Mouse (Mus musculus): Measurements from ENCODE around the gene Syt14. TPM values are rescaled to one million over a fixed set of nuclear protein-coding genes. Genes with fewer than 3 reads are reported as not detected.

Gene Syt14
- total RNA-seq, 2 experiments from 2014 or later = 0.05 to 0.15 TPM

Other genes starting within 250 kb of the Syt14 start
- 1 to 10 TPM; 3.4 to 3.7 TPM for gene Sertad4, start 180.0 kb downstream of the Syt14 start, total RNA-seq (2021)
- 1 to 10 TPM; 6.0 to 7.6 TPM for gene Diexf, start 94.5 kb upstream of the Syt14 start, total RNA-seq (2021)
- gene Irf6, start 117.3 kb upstream of the Syt14 start, total RNA-seq (2021) = under 1 TPM; 0.41 to 0.54 TPM
- gene A130010J15Rik, start 132.3 kb upstream of the Syt14 start, total RNA-seq (2021) = 1 to 10 TPM; 2.2 to 3.6 TPM
- gene Traf3ip3, start 165.9 kb upstream of the Syt14 start, total RNA-seq (2021) = 1 to 10 TPM; 1.1 to 2.9 TPM
- gene Lamb3, start 171.9 kb upstream of the Syt14 start, total RNA-seq (2021) = 1 to 10 TPM; 1.9 to 2.6 TPM
- gene Hsd11b1, start 228.3 kb upstream of the Syt14 start, total RNA-seq (2021) = 1 to 10 TPM; 6.0 to 7.5 TPM
- 10 to 100 TPM; 13.2 to 15.9 TPM for gene G0s2, start 237.4 kb upstream of the Syt14 start, total RNA-seq (2021)